Mouse (Mus musculus) urinary bladder, adult 18-20 months (tissue): ENCODE measurements around the gene Fgfr2.

Experiments used
- DNase-seq, 2 experiments: peaks; one replicate each; pipeline ENCODE4 v3.0.0; 2022; ENCODE audit warnings: low spot score in 2 of 2, mixed read lengths in 2 of 2

Fgfr2 gene

DNA sequence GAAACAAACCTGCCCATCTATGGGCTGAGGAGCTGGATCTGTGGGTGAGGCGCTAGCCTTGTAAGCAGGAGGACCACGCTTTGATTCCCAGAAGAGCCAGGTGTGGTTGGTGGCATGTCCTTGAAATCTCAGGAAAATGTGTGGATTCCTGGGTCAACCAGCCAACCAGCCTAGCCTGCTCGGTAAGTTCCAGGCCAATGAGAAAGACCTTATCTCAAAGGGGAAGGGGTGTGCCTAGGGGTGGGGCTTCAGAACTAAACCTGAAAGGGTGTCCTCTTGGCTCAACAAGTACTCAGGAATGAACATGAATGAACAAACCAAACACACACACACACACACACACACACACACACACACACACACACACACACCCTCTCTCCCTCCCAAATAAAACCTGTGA, 81.4 kb downstream of the Fgfr2 start:
- peak; percentile 55 to 66 for DNase-seq

DNA sequence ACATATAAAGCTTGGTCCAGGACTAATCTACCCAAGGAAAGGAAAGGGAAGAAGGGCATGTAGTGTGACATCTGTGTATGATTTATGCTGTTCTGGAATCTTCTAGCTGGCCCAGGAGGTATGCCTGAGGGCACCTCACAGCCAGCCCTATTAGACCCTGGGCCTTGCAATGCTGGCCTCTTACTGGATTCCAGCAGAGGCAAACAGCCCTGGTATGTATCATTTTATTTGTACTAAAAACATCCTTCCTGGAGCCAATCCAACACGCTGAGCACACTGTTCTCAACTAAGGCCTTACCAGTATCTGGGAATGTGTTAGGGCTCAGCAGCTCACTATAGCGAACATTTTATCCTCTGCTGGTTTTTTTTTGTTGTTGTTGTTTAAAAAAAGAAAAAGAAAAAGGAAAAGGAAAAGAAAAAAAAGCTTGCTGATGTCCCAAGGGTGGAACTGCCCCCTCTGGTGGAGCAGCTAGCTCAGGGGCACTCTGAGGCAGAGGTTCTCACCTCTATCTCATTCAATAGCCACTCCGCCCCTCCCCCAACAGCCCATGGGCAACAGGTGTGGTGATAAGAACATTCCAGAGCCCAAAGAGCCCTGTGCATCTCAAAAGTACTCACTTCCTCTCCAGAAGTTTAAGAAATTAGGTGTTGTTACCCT, 82.3 kb downstream of the Fgfr2 start:
- no peak for DNase-seq

DNA sequence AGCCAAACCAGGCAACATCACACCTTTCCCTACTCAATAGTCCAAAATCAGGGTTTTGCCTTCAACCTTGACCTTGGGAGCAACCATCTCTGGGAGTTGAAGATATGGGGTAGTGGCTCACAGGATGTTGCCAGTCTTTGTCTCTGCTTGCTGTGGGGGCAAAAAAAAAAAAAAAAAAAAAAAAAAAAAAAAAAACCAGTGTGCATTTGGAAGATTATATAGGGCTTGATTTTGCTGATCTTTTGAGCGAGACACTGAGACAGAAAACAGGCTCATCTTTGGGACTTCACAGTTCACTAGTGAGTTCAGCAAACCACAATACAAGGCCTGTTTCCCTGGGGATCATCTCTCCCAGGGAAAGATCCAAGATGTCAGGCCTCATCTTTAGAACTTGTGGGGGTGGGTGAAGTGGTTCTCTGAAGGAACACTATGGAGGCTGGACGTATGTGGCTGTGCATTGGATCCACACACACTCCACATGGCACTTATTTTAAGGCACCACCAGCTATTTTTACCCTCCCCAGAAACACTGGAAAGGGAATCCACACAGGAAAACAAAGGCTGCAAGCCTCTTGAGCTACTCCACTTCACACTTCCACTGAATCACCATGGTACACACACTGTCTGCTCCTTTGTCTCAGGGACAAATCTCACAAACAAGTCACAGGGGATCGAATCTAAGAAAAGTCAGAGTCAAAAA, 83.4 kb downstream of the Fgfr2 start:
- no peak for DNase-seq

DNA sequence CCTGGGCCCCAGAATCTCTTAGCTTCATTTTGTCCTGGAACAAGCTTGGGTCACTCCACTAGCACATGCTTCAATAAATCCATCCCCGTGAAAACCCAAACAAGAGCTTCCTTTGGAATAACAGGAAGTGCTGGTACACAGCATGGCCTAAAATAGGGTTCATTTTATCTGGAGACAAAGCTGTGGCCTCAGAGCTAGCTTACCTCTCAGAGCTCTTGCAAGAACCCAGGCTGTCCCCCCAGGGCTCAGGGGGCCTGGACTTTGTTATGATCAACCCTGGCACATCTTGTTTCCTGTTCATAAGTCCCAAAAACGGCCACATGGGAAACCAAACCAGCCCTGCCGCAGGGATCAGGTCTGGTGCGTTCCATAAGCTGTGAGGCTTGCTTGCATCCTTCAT, 85.5 kb downstream of the Fgfr2 start:
- DNase-seq: no peak

DNA sequence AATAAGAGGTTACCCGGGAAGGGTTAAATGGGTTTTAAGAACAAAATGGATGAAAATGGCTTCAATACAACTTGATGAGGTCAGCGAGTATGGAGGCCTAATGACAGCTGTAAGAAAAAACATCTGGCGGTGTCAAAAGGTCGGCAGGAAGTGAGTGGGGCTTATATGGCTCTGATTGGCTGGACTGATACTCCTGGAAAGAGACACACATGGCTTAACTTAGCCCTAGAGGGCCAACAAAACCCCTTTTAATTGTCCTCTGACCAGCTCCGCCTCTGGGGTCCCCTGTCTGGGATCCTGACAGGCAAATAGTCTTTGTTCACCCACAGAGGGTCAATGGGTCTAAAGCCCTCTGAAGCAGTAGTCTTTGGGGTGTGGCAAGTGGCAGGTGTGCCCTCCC, 85.9 kb downstream of the Fgfr2 start:
- no peak for DNase-seq

DNA sequence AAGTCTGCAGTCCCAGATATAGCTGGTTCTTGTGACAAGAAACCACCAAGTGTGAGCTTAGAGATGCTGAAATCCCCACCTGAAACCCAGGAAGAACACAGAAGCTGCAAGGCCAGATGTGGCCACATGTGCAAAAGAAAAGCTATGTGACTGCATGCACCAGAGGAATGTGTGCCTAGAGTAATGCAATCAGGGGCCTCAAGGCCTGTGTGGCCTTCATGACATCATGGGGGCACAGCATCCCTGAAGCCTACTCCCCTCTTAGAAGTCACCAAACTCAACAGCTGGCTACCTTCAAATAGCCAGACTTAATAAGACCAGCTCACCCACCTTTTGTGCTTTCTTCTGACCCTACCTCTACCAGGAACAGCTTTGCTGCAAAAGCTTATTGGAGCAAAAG, 87.2 kb downstream of the Fgfr2 start:
- no peak for DNase-seq

DNA sequence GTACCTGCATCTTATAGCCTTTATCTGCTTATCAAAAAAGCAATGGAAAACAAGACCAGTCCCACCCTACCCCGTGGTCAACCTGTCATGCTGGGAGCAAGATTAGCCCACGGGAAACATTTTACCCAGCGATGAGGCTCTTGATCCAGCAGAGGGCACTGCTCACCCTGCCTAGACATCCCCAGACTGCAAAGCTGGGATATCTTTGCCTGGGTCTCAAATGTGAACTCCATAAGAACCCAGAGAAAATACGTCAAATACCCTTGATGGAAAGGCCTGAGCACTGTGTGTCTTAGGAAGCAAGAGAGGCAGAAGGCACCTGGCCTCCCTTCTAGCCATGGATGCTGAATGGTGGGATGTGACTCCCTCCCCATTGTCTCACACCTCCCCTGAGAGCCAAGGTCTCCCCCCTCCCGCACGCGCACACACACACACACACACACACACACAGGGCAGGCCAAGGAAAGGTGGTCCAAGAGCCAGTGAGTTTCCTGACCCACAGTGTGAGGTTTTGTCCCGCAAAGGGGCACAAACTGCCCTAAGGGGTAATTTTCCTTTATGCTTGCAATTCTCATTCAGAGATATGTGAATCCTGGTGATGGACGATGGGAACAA, 90.5 kb downstream of the Fgfr2 start:
- DNase-seq: peak in 1 of 2 experiments; percentile 36

DNA sequence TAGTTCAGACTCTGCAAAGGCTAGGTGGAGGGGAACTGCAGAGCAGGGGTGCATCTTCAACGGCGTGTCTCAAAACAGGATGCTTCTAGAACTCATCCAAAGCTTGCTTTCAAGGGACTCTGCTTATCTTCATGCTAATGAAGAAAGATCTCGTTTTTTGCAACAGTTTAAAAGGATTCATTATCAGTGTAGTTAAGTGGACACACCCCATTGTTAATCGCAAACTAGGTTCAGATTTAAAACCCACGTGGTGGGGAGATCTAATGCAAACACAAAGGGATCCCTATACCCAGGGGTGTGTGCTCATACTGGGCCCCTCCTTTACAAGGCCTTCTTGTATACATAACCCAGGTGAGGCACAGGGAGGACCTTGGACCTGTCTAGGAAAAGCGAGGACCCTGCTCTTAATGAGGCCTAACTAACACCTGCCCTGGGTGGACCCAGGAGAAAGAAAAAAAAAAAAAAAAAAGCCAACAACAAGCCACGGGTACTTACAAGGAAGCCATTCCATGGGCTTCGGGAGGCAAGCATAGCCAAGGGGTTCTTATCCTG, 93.6 kb downstream of the Fgfr2 start:
- DNase-seq: no peak

DNA sequence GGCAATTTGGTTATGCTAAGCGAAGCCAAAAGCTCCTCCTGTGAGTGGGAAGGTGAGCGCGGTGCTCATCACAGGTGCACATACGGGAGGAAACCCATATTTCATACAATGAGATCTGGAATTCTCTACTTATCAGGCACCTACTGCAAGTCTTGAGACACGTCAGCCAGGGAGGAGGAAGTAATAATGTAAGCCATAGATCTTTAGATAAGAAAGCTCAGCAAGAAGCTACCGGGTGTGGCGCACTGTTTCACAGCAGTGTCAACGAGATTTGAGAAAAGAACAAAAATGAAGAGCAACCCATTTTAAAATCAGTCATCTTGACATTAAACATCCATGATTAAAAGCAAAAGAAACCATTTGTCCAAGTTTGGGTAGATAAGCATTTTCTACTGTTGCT, 94.1 kb downstream of the Fgfr2 start:
- no peak for DNase-seq

DNA sequence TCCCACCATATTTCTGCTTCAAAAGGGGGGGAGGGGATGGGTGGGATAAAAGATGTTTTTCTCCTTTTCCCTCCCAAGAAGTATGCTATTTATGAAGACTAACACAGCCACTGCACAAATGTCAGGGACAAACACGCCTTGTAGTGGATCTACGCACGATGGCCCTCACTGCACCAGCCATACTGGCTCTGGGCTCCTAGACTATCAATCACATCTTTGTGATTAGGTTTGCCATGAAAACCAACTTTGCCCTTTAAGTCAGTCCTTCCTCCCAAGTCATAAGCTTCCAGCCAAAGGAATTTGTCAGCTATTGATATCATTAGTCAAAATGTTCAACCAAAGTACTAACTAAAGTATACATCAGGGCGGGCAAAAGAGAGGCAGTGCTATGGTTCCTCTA, 95.2 kb downstream of the Fgfr2 start:
- DNase-seq: no peak

DNA sequence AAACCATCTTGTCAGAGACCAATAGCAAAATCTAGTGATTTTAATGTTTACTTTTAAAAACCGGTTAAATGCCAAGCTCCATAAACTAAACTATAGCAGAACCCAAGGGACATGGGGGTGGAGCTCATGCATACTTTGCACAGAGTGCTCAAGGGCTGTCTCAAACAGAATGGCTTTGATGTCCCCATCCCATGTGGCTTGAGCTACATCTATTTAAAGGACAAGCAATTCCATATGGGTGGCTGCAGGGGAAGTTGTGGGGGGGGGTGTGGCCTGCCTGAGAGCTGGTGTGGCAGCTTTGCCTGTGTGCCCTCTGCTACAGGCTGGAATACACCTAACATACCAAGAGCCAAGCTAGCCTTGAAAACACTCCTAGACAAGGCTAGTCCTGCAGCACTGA, 98.5 kb downstream of the Fgfr2 start:
- no peak for DNase-seq

DNA sequence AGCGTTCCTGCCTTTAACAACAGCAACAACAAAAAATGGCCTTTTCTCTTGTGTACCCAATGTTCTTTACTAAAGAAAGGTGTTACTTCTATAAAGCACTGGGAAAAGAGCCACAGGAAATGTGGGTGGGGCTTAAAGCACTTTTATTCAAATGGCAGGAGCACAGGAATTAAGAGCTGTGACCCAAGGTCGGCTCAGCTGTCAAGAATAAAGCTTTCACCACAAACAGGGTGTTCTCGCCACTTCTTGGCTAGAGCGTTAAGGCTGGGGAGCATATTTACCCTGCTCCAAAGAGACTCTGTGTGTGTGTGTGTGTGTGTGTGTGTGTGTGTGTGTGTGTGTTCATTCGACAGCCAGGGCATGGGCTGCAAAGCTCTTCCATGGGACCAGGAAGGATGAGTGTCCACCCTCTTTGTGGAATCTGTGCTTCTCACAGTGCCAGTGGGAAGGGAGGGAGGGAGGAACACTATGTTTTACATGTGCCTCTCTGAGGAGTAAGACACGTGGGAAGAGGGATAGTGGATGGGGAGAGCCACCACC, 103.6 kb downstream of the Fgfr2 start:
- DNase-seq: no peak

DNA sequence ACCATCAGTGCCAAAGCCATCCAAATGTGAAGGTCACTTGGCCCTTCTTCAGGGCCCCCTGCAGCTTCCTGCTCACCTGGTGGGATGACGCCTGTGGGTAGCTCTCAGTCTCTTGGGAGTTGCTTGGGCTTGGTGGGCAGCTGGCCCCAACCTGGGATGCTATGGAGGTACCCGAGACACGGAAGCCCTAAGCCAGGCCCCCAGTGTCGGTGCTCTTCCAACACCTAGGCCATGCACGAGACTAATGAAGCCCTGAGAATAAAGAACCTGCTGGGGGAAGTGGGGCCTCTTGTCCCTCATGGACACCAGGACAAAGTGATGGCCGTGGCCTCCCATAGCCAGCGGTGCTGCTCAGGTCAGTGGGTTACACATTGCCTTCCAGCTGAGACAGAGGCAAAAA, 104.2 kb downstream of the Fgfr2 start:
- DNase-seq: no peak

DNA sequence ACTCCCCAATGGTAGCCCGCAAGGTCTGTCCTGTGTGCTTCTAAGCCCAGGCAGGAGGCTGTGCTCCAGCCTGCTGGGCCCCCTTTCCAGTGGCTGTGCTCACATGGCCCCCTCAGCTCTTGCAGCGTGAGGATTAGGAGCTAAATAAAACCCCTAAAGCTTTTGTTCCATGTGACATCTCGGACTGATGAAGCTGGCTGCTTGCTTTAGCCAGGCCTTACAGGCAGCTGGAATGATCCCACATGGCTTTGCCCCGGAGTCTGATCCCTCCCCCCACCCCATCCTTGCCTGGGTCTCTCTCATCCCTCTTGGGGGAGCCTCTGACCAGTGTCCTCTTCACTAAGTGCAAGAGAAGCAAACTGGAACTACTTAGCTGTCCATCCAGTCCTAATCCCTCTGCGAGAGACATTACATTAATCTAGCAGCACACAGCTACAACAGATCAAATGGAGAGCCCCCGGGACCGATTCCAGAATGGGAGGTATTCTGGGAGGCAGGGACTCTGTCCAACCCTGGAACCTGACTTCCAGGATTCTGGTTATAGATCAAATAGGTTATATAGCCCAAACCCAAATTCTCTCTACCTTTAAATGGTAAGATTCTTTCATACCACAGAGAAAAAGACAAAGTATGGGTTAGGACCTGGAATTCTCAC, 107.6 kb downstream of the Fgfr2 start:
- no peak for DNase-seq

DNA sequence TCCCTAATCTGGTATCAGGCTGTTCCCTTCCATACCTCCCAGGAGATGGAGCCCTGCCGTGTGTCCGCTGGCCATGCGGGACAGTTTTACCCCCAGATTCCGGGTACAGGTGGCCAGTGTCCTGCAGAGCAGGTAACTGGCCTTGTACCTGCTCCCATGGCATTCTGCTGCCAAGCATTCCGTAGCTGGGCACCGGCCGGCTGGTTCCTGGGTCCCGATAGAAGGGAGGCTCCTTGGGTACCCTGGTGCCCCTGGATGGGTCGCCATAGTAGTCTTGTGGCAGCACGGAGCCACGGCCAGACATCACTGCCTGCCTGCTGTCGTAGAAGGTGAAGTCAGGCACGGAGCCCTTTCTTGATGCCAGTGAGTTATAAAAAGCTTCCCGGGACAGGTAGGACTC, 108.5 kb downstream of the Fgfr2 start:
- no peak for DNase-seq

DNA sequence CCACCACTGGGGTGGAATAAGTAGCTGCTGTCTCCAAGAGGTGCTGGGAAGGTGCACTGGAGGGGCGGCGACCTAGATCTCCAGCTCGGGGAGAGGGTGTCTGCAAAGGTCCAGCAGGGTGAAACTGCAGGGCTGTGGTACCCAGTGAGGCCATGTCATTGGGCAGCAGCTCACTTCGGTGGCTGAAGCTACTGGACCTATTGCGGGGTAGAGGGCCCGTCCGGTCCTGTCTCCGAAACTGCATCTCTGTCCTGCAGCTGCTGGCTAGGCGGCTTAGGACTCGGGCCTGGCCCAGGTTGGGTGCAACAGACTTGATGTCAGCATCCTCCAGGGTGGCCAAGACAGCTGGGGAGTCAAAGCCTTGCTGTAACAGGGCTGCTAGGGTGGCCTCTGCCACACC, 109.2 kb downstream of the Fgfr2 start:
- DNase-seq: no peak

DNA sequence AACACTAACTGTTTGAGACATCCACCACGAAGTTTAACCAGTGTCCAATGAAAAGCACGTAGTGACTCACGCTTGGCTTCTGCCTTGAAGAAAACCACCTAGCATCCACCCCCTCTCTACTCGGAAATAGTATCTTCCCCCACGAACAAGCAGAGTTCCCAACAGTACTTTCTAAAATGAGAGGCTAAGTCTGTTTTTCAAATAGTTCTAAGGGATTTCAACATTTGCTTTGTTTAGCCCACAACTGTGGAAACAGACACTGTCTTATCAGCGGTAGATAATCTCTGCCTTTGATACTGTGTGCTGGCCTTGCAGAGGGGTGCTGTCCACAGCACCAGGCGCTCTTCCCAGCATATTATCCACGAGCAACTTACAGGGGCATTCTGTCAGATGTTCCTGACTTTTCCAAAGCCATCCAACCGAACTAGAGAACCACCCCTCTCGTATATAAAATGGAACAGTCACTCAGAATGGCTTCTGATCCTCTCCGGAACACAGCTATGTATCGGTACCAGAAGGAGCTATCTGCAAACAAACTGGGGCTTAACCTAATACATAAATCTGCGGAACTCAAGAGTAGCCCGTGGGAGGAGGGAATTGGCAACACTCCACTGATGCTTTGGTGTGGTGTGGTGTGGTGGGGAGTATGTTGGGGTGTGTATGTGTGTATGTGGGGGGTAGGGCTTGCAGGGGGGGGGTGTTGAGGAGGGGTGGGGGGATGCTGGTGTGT, 110.3 kb downstream of the Fgfr2 start:
- DNase-seq: no peak

DNA sequence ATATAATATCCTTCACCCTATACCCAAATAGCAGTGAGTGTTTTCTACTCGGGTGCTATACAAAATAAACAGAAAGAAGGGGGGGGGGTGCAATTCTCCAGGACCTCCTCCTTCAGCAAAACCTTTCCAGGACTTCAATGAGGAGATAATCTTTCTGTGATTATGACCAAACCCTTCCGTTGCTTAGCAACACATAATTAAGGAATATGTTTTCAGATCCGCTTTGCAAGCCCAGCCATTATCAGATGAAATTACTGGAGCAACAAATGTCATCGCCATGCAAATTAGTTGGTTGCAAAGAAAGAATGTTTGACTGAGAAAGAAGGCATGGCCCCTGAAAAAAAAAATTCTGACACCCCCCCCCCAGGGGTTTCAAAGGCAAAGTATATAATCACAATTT, 111.5 kb downstream of the Fgfr2 start:
- no peak for DNase-seq

DNA sequence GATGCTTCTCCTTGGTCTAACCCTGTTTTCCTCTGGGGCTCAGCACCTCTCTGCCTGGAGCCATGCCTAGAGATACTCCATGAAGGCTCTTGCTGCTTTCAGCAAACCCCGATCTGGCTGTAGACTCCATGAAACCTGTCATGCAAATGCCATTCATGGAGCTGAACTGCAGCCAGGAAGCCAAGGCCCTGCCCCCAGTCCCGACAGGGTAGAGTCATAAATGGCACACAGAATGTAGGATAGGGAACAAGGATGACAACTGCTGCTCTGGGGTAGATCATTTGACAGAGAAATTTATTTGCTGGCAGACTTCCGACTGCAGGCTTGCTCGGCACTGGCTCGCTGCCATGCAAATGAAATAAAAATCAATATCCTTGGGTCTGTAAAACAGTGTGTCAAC, 112.0 kb downstream of the Fgfr2 start:
- DNase-seq: no peak

DNA sequence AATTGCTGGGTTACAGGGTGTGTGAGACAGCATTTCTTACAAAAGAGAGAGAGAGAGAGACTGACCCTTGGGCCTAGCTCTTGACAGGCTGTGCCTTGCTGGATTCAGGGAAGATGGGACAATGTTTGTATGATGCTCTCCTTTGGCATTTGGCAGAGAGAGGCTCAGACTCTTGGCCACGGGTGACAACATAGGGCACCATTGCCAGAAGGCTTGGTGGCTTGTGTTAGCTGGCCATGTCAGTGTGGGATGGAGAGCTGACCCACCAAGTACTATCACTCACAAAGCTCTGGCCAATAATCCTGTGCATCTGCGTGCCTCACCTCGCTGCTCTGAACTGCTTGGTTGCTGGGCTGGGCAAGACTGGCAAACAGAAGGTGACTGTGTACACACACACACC, 112.7 kb downstream of the Fgfr2 start:
- no peak for DNase-seq

DNA sequence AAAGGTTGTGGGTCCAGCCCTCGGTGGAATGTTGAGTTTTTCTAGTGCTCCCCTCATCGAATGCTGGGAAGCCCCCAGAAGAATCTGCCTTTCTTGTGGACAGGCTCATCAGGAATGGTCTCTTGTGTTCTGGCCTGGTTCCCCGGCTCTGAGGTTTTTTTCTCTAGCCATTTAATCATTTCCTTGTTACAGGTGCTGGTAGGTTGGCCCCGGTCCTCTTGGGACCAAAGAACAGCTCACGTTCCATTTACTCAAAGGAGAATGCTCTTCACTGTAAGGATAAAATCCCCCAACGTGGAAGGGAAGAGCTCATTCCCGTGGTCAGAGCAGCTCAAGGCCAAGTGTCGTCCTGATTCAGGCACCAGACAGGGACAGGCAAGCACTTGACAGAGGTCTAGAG, 113.5 kb downstream of the Fgfr2 start:
- DNase-seq: no peak

DNA sequence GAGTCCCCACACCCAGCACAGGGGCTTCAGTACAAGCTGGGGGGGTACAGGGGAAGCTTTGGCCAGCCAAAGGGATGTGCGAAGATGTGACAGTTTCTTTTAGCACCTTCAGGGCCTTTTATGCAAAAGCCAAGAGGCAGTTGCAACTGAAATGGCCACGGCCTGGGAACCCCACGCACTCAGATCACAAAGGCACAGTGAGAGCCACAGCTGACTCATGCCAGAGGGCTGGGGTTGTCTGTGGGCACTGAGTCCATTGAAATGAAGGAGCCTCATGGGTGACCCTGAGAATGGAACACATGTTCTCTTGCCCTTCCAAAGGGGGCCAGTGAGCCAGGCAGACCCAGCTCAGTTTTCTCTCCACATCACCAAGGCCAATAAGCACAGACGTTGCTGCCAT, 114.5 kb downstream of the Fgfr2 start:
- no peak for DNase-seq
